Mouse (Mus musculus): ENCODE results near the gene Pdss2. TPM values are rescaled to one million over a fixed set of nuclear protein-coding genes. Genes with fewer than 3 reads are reported as not detected.

Gene Pdss2
- total and polyA plus RNA-seq, 2 experiments from 2014 or later, result 17.6 TPM

- H3K27me3 ChIP-seq (ENCODE audit: insufficient read depth, low read length), result no peaks in the 10 kb centered on the region
- H3K9ac ChIP-seq (replicated peaks; ENCODE audit: low read length, poor library complexity, severe bottlenecking), result no peak overlapping the region
- no peak overlapping the region for H3K4me3 ChIP-seq (ENCODE audit: low read depth, low read length)
- H3K9me3 ChIP-seq (ENCODE audit: low read length), result no peaks in the 10 kb centered on the region
- no peaks in the 10 kb centered on the region for H3K36me3 ChIP-seq (ENCODE audit: insufficient read depth, low read length)
- TF ChIP-seq CTCF (IDR thresholded peaks at IDR 0.05), result no peak
- H3K4me2 ChIP-seq (ENCODE audit: low read depth, low read length, poor library complexity, severe bottlenecking), result no peak overlapping the region
- ATAC-seq (ENCODE audit: low FRiP score) (no peak), DNase-seq (ENCODE audit: low spot score) (no peak)
- WGBS, result 40% methylated on average over 3 of the region's 3 CpGs
- H3K27ac ChIP-seq (ENCODE audit: low read depth, low read length), result no peak overlapping the region
- no peaks in the 10 kb centered on the region for H3K4me1 ChIP-seq (ENCODE audit: insufficient read depth, low read length)
These were observed 51.8 kb downstream of the Pdss2 start for GRCm38 (mm10) chr10:43273057-43273456.

DNA sequence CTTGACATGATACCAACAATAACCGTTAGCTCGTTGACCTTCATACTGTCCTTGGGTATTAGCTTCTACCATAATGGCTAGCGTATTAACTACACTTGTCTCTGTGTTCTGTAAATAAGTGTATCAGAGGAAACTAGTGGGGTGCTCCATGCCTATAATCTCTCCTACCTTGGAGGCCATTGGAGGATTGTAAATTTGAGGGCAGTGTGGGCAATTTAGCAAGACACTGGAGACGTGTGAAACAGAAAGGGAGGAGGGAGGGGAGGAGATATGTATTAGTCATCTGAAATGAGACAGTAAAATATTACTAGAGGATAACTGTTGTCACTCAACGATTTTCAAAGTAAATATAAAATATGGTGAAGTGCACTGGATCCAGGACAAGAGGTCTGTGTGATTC is 54.2 kb downstream of the Pdss2 start:
- no peak for DNase-seq (ENCODE audit: low spot score)
- WGBS, result 73% methylated on average over 5 of the region's 5 CpGs
- no peaks in the 10 kb centered on the region for H3K9me3 ChIP-seq (ENCODE audit: low read length)
- no peaks in the 10 kb centered on the region for H3K27me3 ChIP-seq (ENCODE audit: insufficient read depth, low read length)
- H3K4me2 ChIP-seq (ENCODE audit: low read depth, low read length, poor library complexity, severe bottlenecking), result no peak overlapping the region
- TF ChIP-seq CTCF (IDR thresholded peaks at IDR 0.05), result no peak
- peaks cover 3% of the 10 kb centered on the region for H3K4me1 ChIP-seq (ENCODE audit: insufficient read depth, low read length)
- H3K4me3 ChIP-seq (ENCODE audit: low read depth, low read length), result no peak overlapping the region
- no peaks in the 10 kb centered on the region for H3K36me3 ChIP-seq (ENCODE audit: insufficient read depth, low read length)
- no peak overlapping the region for H3K9ac ChIP-seq (replicated peaks; ENCODE audit: low read length, poor library complexity, severe bottlenecking)
- no peak overlapping the region for H3K27ac ChIP-seq (ENCODE audit: low read depth, low read length)
- ATAC-seq (ENCODE audit: low FRiP score), result no peak

DNA sequence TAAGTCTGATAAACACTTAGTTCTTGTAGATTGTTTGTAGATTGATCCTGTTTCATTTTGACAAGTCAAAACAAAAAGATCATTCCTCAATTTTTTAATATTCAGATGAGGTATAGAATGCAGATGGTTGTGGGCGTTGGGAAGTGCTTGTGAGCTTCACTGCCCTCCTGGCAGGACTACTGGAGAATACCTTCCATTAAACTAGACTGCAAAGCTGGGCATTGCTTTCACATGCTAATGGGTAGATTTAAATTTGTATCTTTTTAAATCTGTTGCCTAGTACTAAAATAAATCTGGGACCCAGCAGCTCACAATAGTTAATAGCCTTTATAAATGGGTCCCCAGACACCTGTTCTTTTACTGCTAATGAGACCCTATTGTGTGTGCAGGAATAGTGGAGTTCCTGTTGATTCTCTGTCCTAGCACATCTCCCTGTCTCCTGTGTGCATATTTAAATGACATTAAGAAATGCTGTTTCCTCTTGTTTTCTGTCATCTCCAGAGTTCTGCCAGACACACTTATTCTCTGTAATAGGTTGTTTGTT is 54.9 kb downstream of the Pdss2 start:
- no peak for DNase-seq (ENCODE audit: low spot score)
- 34% methylated on average over 1 of the region's 1 CpGs for WGBS
- no peak overlapping the region for H3K27ac ChIP-seq (ENCODE audit: low read depth, low read length)

GRCm38 (mm10) chr10:43277266-43278145 is 56.2 kb downstream of the Pdss2 start:
- no peak overlapping the region for H3K4me3 ChIP-seq (ENCODE audit: low read depth, low read length)
- 73% methylated on average over 8 of the region's 8 CpGs for WGBS
- H3K27me3 ChIP-seq (ENCODE audit: insufficient read depth, low read length), result no peaks in the 10 kb centered on the region
- no peaks in the 10 kb centered on the region for H3K36me3 ChIP-seq (ENCODE audit: insufficient read depth, low read length)
- no peaks in the 10 kb centered on the region for H3K9me3 ChIP-seq (ENCODE audit: low read length)
- no peak for TF ChIP-seq CTCF (IDR thresholded peaks at IDR 0.05)
- DNase-seq (ENCODE audit: low spot score) (no peak), ATAC-seq (ENCODE audit: low FRiP score) (no peak)
- peaks cover 3% of the 10 kb centered on the region for H3K4me1 ChIP-seq (ENCODE audit: insufficient read depth, low read length)
- H3K4me2 ChIP-seq (ENCODE audit: low read depth, low read length, poor library complexity, severe bottlenecking), result no peak overlapping the region
- H3K9ac ChIP-seq (replicated peaks; ENCODE audit: low read length, poor library complexity, severe bottlenecking), result no peak overlapping the region
- no peak overlapping the region for H3K27ac ChIP-seq (ENCODE audit: low read depth, low read length)

More for the DNA sequence above, 54.9 kb downstream of the Pdss2 start:
- H3K4me2 ChIP-seq (ENCODE audit: low read depth, low read length, poor library complexity, severe bottlenecking), result no peak overlapping the region
- H3K27me3 ChIP-seq (ENCODE audit: insufficient read depth, low read length), result no peaks in the 10 kb centered on the region
- no peaks in the 10 kb centered on the region for H3K36me3 ChIP-seq (ENCODE audit: insufficient read depth, low read length)
- ATAC-seq (ENCODE audit: low FRiP score), result no peak
- TF ChIP-seq CTCF (IDR thresholded peaks at IDR 0.05), result no peak
- H3K9me3 ChIP-seq (ENCODE audit: low read length), result no peaks in the 10 kb centered on the region
- H3K4me3 ChIP-seq (ENCODE audit: low read depth, low read length), result no peak overlapping the region
- peaks cover 3% of the 10 kb centered on the region for H3K4me1 ChIP-seq (ENCODE audit: insufficient read depth, low read length)
- H3K9ac ChIP-seq (replicated peaks; ENCODE audit: low read length, poor library complexity, severe bottlenecking), result no peak overlapping the region

DNA sequence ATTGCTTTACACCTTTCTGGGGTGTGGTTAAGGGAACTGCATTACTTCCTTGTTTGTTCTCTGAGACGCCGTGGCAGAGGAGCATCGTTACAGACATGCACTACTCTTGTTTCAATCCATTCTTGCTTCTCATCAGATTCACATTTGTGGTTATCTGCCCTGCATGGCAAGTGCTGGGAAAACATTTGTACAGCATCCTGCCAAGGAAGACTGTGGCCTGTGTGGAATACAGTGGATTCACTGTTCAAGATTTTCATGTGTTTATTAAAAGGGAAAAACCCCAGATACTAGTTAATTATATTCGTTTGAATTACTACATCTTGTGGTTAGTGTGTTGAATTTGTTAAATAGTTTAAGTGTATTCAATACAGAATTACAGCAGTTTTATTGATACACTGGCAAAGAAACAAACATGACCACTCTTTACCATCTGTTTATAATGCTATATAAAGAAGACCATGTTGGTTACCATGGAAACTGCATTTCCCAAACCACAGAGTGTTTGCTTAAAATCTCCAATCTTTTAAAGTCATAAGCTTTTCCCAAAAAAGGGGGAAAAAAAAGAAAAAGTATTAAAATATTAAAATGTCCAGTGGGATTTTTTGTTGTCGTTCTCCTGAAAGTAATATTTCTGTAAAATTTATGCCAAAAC is 58.5 kb downstream of the Pdss2 start:
- no peaks in the 10 kb centered on the region for H3K27me3 ChIP-seq (ENCODE audit: insufficient read depth, low read length)
- no peaks in the 10 kb centered on the region for H3K36me3 ChIP-seq (ENCODE audit: insufficient read depth, low read length)
- H3K4me2 ChIP-seq (ENCODE audit: low read depth, low read length, poor library complexity, severe bottlenecking), result no peak overlapping the region
- no peak overlapping the region for H3K9ac ChIP-seq (replicated peaks; ENCODE audit: low read length, poor library complexity, severe bottlenecking)
- no peak for ATAC-seq (ENCODE audit: low FRiP score)
- peaks cover 3% of the 10 kb centered on the region for H3K4me1 ChIP-seq (ENCODE audit: insufficient read depth, low read length)
- TF ChIP-seq CTCF (IDR thresholded peaks at IDR 0.05), result no peak
- no peaks in the 10 kb centered on the region for H3K9me3 ChIP-seq (ENCODE audit: low read length)
- DNase-seq (ENCODE audit: low spot score), result peak; percentile 58
- peak overlapping the region; percentile 63 for H3K27ac ChIP-seq (ENCODE audit: low read depth, low read length)
- 51% methylated on average over 5 of the region's 5 CpGs for WGBS
- H3K4me3 ChIP-seq (ENCODE audit: low read depth, low read length), result no peak overlapping the region

DNA sequence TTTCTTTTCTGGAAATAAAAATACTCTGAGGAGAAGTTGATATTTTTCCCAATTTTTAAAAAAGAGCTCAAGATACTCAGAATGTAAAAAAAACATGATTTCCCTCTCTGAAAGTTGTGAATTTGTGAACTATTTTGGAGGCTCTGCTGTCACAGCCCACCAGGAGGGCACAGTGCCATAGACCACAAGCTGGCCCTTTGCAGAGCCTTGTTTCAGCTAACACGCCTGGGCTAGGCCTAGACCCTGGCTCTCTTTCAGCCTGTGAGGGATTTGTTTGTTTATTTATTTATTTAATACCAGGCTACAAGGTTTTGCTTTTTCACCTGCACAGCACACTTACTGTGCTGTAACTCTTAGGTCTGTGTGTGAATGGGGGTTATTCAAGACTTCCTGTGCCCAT is 64.3 kb downstream of the Pdss2 start:
- no peak overlapping the region for H3K4me3 ChIP-seq (ENCODE audit: low read depth, low read length)
- H3K4me2 ChIP-seq (ENCODE audit: low read depth, low read length, poor library complexity, severe bottlenecking), result no peak overlapping the region
- H3K9ac ChIP-seq (replicated peaks; ENCODE audit: low read length, poor library complexity, severe bottlenecking), result no peak overlapping the region
- WGBS, result 75% methylated on average over 1 of the region's 1 CpGs
- no peaks in the 10 kb centered on the region for H3K27me3 ChIP-seq (ENCODE audit: insufficient read depth, low read length)
- H3K4me1 ChIP-seq (ENCODE audit: insufficient read depth, low read length), result no peaks in the 10 kb centered on the region
- H3K9me3 ChIP-seq (ENCODE audit: low read length), result no peaks in the 10 kb centered on the region
- ATAC-seq (ENCODE audit: low FRiP score) (no peak), DNase-seq (ENCODE audit: low spot score) (no peak)
- H3K36me3 ChIP-seq (ENCODE audit: insufficient read depth, low read length), result no peaks in the 10 kb centered on the region
- TF ChIP-seq CTCF (IDR thresholded peaks at IDR 0.05), result no peak
- no peak overlapping the region for H3K27ac ChIP-seq (ENCODE audit: low read depth, low read length)

All from midbrain, postnatal 0 days (tissue).